Mouse (Mus musculus) C3H10T1/2 (cell line): ENCODE data around the gene Hoxa4. TPM values are rescaled to one million over a fixed set of nuclear protein-coding genes. Genes with fewer than 3 reads are reported as not detected.

Experiments used
- polyA plus RNA-seq, 2 experiments: library from polyadenylated mRNA; unstranded; fragments of >200 nt; fragmentation: generic; extraction: Trizol; gene quantifications; one replicate each; pipeline ENCODE4 v1.2.1; 2012; ENCODE audit warnings: missing spikeins in 2 of 2

Hoxa4 gene
- 1 to 10 TPM; 3.0 to 4.6 TPM for polyA plus RNA-seq

GRCm38 (mm10) chr6:52190906-52191810 lies at the start of gene Hoxa4:
Gene Hoxa4 (minus strand): TSS chr6:52191753.

GRCm38 (mm10) chr6:52240389-52241000 lies 48.9 kb upstream of the Hoxa4 start, which contains the start of gene Hoxa10:
Gene Hoxa10 (minus strand): TSS chr6:52240854.

DNA sequence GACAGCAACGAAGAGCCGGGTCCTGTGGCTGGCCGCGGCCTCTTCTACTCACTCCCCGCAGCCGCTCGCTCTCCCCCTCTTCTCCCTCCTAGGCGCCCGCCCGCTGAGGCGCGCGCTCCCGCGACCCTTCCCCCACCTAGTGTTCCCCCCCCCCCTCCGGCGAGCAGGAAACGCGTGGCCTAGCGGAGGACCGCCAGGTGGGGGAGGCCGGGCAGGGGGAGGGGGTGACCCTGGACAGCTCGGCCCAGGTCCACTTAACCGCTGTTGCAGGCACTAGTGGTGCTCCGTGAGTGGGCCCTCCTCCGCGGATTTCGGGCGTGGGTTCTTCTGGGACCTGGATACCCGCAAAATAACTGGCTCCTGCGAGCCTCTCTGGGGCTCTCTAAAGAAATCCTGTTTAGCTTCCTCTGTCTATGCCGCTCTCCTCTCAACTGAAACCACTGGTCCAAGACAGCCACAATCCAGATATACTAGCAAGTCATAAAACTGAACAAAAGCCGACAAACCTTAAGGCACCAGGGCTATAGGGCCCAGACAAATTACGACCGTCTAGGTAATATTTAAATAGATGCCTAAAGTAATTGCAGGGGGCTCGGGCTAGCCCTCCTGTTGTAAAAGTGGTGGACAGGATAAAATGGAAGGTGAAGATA lies 39.1 kb upstream of the Hoxa4 start, which contains the start of gene Hoxa9:
Gene Hoxa9 (minus strand): TSS at position 574 of the 650 bp plus-strand sequence.

GRCm38 (mm10) chr6:52221337-52221992 lies 29.9 kb upstream of the Hoxa4 start, which contains the start of gene Hoxa7:
Gene Hoxa7 (minus strand): TSS chr6:52221854.

GRCm38 (mm10) chr6:52213119-52213986 lies 21.8 kb upstream of the Hoxa4 start, which contains the start of the genes Hoxa3 and Gm28308:
Gene Hoxa3 (minus strand): TSS chr6:52213336.
Gene Gm28308 (minus strand): TSS chr6:52213339.

GRCm38 (mm10) chr6:52208072-52208867 lies 16.7 kb upstream of the Hoxa4 start, which contains the start of gene Hoxa6:
Gene Hoxa6 (minus strand): TSS chr6:52208722.

DNA sequence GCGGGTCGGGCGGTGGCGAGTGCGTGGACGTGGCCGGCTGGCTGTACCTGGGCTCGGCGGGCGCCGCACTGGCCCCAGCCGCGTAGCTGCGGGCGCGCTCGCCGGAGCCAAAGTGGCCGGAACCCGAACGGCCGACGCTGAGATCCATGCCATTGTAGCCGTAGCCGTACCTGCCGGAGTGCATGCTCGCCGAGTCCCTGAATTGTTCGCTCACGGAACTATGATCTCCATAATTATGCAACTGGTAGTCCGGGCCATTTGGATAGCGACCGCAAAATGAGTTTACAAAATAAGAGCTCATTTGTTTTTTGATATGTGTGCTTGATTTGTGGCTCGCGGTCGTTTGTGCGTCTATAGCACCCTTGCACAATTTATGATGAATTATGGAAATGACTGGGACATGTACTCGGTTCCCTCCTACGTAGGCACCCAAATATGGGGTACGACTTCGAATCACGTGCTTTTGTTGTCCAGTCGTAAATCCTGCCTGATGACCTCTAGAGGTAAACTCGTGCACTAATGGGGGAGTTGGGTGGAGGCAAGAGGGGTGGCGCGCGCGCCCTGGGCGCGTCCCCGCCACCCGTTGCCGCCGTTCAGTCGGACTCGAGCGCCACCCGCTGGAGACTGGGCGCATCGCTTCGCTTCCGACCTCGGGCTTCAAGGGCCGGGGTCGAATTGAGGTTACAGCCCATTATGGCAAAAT lies 12.6 kb upstream of the Hoxa4 start, which contains the start of gene Hoxa5:
Gene Hoxa5 (minus strand): TSS at position 538 of the 703 bp plus-strand sequence.

DNA sequence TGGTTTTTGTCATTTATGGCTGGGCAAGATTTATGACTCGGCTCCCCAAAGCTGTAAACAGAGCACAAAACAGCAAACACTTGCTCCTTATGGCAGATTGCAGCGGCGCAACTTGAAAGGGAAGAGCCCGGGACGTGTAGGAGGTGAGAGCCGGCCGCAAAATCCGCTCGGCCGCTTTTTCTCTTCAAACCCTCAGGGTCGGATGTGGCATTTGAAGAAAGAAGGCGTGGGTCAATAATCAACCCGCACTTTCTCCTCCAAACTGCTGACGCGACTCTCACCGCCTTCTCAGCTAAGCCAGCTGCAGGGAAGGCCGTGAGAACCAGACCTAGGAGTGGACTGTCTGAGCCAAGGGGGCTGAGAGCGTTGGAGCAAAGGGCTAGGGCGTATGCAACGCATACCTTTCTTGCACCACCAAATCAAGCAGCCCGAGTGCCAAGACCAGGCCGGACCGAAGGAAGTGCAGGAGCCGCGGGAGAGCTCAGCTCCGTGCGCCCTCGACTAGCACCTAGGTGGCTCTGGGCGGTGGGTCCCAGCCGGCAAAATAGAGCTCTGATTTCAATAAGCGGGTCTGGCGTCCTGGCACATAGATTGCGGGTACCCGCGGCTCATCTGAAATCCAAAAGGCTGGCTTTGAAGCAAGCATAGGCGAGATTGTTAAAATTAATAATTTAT lies 14.4 kb downstream of the Hoxa4 start, which contains the start of gene 5730596B20Rik:
Gene 5730596B20Rik (plus strand): TSS at position 438 of the 675 bp plus-strand sequence.

DNA sequence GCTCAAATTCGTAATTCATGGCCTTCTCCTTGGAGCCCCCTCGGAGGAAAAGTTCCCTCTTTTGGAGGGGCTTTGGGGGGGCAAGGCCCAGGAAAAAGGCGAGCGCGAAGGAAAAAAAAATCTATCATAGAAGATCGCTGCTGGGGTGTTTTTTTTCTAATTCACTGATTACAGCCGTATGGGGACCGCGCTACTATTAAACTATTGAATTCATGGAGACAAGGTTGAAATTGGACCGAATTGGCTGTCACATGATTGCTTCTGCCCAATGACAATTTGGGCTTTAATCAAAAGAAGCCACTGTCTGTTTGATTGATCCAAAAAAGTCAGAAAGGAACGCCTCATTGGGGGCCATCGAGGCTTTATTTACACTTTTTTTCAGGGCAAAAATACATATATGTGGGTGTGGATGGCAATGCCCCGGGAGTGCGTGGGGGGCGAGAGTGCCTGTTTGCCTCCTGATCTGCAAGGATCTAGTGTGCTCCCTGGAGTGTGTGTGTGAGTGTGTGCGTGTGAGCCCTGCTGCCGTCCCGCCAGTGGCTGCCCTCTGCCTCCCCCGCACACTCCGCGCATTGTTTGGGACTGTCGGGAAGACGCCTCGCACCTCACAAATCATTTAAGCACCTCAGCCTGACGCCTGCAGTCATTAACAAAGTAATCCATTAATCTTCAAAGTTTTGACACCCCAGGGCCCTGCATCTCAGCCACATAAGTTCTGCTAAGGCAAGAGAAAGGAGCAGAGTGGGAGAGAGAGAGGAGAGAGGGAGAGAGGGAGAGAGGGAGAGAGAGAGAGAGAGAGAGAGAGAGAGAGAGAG lies 26.7 kb downstream of the Hoxa4 start, which contains the start of gene Hoxa2:
Gene Hoxa2 (minus strand): TSS at position 206 of the 815 bp plus-strand sequence.

DNA sequence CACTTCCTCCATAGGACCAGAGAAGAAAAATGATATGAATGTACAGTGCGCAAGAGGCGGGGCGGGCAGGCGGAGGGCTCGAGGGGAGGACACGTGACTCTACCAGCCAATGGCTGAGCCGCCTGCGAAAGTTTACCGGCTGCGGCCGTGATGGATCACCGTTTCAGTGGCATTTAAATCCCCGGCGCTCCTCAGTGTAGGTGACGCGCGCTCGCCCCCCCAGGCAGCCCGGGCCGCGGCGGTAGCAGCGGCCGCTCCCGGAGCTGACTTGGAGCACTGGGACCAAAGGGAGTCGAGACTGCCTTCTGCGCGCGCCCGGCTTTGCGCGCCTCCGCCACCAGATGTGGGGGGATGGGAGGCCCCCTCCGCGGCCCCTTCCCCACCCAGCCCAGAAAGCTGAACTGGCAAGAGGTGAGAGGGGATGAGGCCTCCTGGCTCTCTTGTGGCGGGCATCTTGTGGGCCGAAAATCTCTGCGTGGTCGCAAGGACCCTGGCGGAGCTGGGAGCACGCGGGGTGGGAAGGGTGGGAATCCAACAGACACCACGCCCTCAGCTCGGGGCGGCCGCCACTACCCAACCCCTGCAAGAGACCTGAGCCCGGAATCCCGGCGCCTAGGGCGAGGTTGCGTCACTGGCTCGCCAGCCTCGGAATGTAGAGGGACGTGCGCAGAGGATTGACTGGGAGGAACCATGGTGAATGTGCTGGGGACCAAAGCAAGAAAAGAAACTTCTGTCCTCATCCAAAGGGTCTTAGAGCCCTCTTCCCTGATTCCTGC lies 33.1 kb downstream of the Hoxa4 start, which contains the start of gene Hoxa1:
Gene Hoxa1 (minus strand): TSS at position 42 of the 776 bp plus-strand sequence.

Other genes starting within 250 kb of the Hoxa4 start
- 10 to 100 TPM in 1 of 2 experiments, 1 to 10 TPM in 1; 4.6 to 22.6 TPM for gene Skap2, start 179.2 kb downstream of the Hoxa4 start, polyA plus RNA-seq
- 1 to 10 TPM in 1 of 2 experiments, under 1 TPM in 1; 0.26 to 1.2 TPM for gene Hoxa1, start 33.4 kb downstream of the Hoxa4 start, polyA plus RNA-seq
- gene Hoxa2, start 26.9 kb downstream of the Hoxa4 start, polyA plus RNA-seq, result 10 to 100 TPM in 1 of 2 experiments, 1 to 10 TPM in 1; 5.0 to 20.2 TPM
- under 1 TPM; 0.02 to 0.30 TPM for gene 5730596B20Rik, start 14.3 kb downstream of the Hoxa4 start, polyA plus RNA-seq
- gene Hoxa5, start 12.8 kb upstream of the Hoxa4 start, polyA plus RNA-seq, result 10 to 100 TPM in 1 of 2 experiments, 1 to 10 TPM in 1; 1.6 to 14.1 TPM
- 1 to 10 TPM in 1 of 2 experiments, under 1 TPM in 1; 0.32 to 3.3 TPM for gene Hoxa6, start 17.0 kb upstream of the Hoxa4 start, polyA plus RNA-seq
- 1 to 10 TPM; 1.7 to 8.4 TPM for gene Hoxa3, start 21.6 kb upstream of the Hoxa4 start, polyA plus RNA-seq
- 1 to 10 TPM in 1 of 2 experiments, not detected in 1; 1.0 TPM for gene Gm28308, start 21.6 kb upstream of the Hoxa4 start, polyA plus RNA-seq
- 10 to 100 TPM; 39.1 to 66.3 TPM for gene Hoxa7, start 30.1 kb upstream of the Hoxa4 start, polyA plus RNA-seq
- gene Hoxa9, start 39.3 kb upstream of the Hoxa4 start, polyA plus RNA-seq, result under 1 TPM; 0.01 to 0.37 TPM
- gene Hoxa10, start 49.1 kb upstream of the Hoxa4 start, polyA plus RNA-seq, result 1 to 10 TPM in 1 of 2 experiments, under 1 TPM in 1; 0.23 to 4.4 TPM
- not detected for gene Hoxa11, start 54.1 kb upstream of the Hoxa4 start, polyA plus RNA-seq
- not detected for gene Hoxa13, start 69.1 kb upstream of the Hoxa4 start, polyA plus RNA-seq
- gene Evx1, start 121.7 kb upstream of the Hoxa4 start, polyA plus RNA-seq, result not detected